Mouse (Mus musculus): ENCODE data around the gene Dixdc1. TPM values are rescaled to one million over a fixed set of nuclear protein-coding genes. Genes with fewer than 3 reads are reported as not detected.
A peak's percentile ranks its signal among the peaks of the same experiment; 100 is the strongest.

Dixdc1 gene
- polyA plus RNA-seq, 1 experiment from 2014 or later = 37.2 TPM

DNA sequence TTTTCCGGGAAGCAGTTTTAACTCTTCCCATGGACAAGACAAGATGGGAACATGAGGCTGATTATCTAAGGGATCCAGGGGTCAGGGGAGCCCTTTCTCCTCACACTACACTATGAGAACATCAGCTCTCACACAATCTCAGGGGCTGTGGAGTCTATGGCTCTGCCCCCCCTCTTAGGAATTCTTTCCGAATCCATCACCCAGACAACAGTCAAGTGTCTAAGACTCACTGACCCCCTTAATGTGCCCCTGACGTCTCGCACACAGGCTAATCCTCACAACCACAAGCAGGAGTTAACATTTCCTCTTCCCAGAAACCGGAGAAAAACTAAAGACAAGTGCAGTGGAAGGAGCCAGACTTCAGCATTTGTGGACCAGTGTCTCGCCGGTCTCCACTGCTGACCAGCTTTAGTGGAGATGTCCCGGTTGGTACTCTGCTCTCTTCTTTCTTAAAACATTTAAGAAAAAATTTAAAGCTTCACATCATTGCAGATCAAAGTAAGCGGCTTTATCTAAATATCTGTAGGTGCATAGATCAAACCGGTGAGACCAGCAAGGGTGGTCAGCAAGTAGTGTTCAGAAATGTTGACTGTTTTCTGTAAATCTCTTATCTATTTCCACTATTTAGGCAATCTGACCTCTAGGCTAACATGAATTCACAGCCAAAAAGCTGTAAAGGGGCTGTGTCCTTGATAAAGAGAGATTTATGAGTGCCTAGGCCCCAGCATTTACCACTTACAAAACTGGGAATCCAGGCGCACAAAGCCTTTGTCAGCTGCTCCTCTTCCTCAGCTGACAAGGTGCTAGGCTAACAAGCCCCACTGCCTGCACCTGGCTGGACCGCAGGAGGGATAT is 42.2 kb downstream of the Dixdc1 start:
- Histone ChIP-seq H3K4me3 (replicated peaks; ENCODE audit: low read length) (peak overlapping the region; percentile 70), H3K4me2 (replicated peaks) (peak overlapping the region; percentile 97), H3K9ac (peak overlapping the region; percentile 82), H3K4me1 (replicated peaks; ENCODE audit: control insufficient read depth, insufficient read depth, low read length) (peaks cover 18% of the 10 kb centered on the region), H3K27me3 (ENCODE audit: control insufficient read depth, insufficient read depth, low read length) (no peaks in the 10 kb centered on the region), H3K27ac (peak overlapping the region; percentile 75), H3K9me3 (ENCODE audit: control insufficient read depth, low read length) (no peaks in the 10 kb centered on the region), H3K36me3 (replicated peaks; ENCODE audit: control insufficient read depth, insufficient read depth) (peaks cover 47% of the 10 kb centered on the region)
- no peak for DNase-seq (ENCODE audit: low spot score)
- ATAC-seq (ENCODE audit: low FRiP score) = no peak
- WGBS = 27% methylated on average over 12 of the region's 12 CpGs

DNA sequence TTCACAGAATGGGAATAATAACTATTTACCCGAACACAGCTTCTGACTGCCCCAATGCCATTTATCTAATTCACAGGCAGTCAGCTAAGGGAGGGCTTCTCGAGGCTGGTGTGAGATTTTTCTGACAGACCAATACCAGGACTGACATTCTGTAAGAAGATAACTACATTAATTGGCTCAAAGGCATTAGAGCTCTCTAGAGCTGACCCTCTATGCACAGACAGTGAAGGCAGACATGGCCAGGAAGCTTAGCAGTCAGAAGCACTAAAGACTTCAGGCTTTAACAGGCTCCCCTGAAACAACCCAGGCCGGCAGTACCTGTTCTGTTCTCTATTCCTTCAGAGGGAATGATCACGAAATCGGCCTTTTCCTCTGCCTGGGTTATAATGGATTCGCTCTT is 44.2 kb downstream of the Dixdc1 start:
- Histone ChIP-seq H3K4me2 (replicated peaks) (no peak overlapping the region), H3K27me3 (ENCODE audit: control insufficient read depth, insufficient read depth, low read length) (no peaks in the 10 kb centered on the region), H3K27ac (no peak overlapping the region), H3K4me3 (replicated peaks; ENCODE audit: low read length) (no peak overlapping the region), H3K9me3 (ENCODE audit: control insufficient read depth, low read length) (no peaks in the 10 kb centered on the region), H3K36me3 (replicated peaks; ENCODE audit: control insufficient read depth, insufficient read depth) (peaks cover 49% of the 10 kb centered on the region), H3K4me1 (replicated peaks; ENCODE audit: control insufficient read depth, insufficient read depth, low read length) (peaks cover 18% of the 10 kb centered on the region), H3K9ac (no peak overlapping the region)
- DNase-seq (ENCODE audit: low spot score) (no peak), ATAC-seq (ENCODE audit: low FRiP score) (no peak)
- 84% methylated on average over 6 of the region's 6 CpGs for WGBS

DNA sequence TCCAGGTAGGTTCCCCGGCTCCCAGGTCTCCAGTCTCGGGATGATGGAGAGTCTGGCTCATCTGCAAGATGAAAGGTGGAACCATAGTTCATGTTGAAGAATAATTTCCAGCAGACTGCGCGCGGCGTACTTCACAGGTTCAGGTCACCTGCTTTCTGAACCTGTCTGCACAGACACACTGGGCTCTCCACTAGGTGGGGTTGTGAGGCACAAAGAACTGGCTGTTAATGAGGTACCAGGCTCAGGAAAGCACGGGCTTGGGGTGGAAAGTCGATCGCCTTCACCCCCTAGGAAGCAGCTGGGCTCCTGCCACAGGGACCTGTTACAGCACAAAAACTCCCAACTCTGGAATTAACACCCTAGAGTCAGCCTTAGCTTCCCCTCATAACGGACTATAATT is 45.7 kb downstream of the Dixdc1 start:
- Histone ChIP-seq H3K4me3 (replicated peaks; ENCODE audit: low read length) (no peak overlapping the region), H3K9me3 (ENCODE audit: control insufficient read depth, low read length) (no peaks in the 10 kb centered on the region), H3K4me1 (replicated peaks; ENCODE audit: control insufficient read depth, insufficient read depth, low read length) (peaks cover 18% of the 10 kb centered on the region), H3K4me2 (replicated peaks) (no peak overlapping the region), H3K27ac (no peak overlapping the region), H3K27me3 (ENCODE audit: control insufficient read depth, insufficient read depth, low read length) (no peaks in the 10 kb centered on the region), H3K36me3 (replicated peaks; ENCODE audit: control insufficient read depth, insufficient read depth) (peaks cover 62% of the 10 kb centered on the region), H3K9ac (no peak overlapping the region; the same call in 1 of the 2 replicates)
- 19% methylated on average over 10 of the region's 10 CpGs for WGBS
- DNase-seq (ENCODE audit: low spot score) (peak; percentile 48), ATAC-seq (ENCODE audit: low FRiP score) (no peak)

DNA sequence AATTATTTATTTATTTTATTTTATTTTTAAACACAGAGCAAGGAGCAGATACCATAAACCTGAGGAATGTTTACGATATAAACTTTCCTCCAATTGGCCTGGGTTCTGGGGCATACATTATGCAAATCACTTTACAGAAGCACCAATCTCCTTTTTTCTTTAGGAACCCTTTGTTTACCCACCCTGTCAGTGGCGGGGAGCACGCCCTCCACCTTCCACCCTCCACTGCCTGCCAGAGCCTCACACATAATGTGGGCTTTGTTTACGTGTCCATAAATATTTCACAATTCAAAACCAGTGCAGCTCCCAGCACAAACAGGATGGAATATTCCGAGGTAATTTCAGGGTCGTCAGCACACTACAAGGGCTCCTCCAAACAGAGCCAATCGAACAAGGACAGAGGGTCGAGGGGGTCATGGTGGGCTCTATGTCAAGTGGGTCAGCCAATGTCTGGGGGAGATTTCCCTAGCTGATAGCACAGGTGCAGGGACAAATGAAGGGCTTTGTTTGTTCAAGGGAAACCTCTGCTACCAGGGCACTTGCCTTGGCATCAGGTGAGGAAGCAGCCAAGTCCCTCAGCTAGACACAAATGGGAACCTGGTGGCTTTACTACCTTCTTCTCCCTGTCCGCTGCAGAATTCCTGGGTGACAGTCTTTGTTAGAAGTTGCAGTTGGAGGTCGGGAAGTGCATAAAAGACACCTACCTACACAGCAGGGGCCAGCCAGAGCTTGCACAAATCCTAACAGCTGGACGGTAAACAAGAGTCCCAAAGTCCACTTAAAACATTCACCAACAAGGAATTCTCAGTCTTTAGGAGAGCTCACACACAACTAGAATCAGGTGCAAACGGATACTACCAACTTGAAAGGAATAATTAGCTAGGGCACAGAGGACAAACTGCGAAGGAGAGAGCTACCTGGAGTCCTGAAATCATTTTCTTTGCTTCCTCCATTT is 46.4 kb downstream of the Dixdc1 start:
- 15% methylated on average over 13 of the region's 13 CpGs for WGBS
- peaks cover 13% of the 10 kb centered on the region for H3K4me1 ChIP-seq (replicated peaks; ENCODE audit: control insufficient read depth, insufficient read depth, low read length)
- H3K36me3 ChIP-seq (replicated peaks; ENCODE audit: control insufficient read depth, insufficient read depth) = peaks cover 69% of the 10 kb centered on the region
- H3K9ac ChIP-seq = no peak overlapping the region; the same call in 1 of the 2 replicates
- no peak for DNase-seq (ENCODE audit: low spot score)
- no peak for ATAC-seq (ENCODE audit: low FRiP score)
- H3K9me3 ChIP-seq (ENCODE audit: control insufficient read depth, low read length) = no peaks in the 10 kb centered on the region
- no peak overlapping the region for H3K4me2 ChIP-seq (replicated peaks)
- no peaks in the 10 kb centered on the region for H3K27me3 ChIP-seq (ENCODE audit: control insufficient read depth, insufficient read depth, low read length)
- H3K4me3 ChIP-seq (replicated peaks; ENCODE audit: low read length) = no peak overlapping the region
- no peak overlapping the region for H3K27ac ChIP-seq

- no peaks in the 10 kb centered on the region for H3K9me3 ChIP-seq (ENCODE audit: control insufficient read depth, low read length)
- no peaks in the 10 kb centered on the region for H3K27me3 ChIP-seq (ENCODE audit: control insufficient read depth, insufficient read depth, low read length)
- no peak overlapping the region for H3K4me2 ChIP-seq (replicated peaks)
- no peak overlapping the region for H3K27ac ChIP-seq
- no peaks in the 10 kb centered on the region for H3K4me1 ChIP-seq (replicated peaks; ENCODE audit: control insufficient read depth, insufficient read depth, low read length)
- WGBS = 90% methylated on average over 6 of the region's 6 CpGs
- ATAC-seq (ENCODE audit: low FRiP score) (no peak), DNase-seq (ENCODE audit: low spot score) (no peak)
- H3K9ac ChIP-seq = no peak overlapping the region
- H3K36me3 ChIP-seq (replicated peaks; ENCODE audit: control insufficient read depth, insufficient read depth) = peaks cover 97% of the 10 kb centered on the region
- H3K4me3 ChIP-seq (replicated peaks; ENCODE audit: low read length) = no peak overlapping the region
Observed at GRCm38 (mm10) chr9:50686866-50687652, 52.3 kb downstream of the Dixdc1 start.

GRCm38 (mm10) chr9:50681727-50682126 is 57.6 kb downstream of the Dixdc1 start:
- peaks cover 91% of the 10 kb centered on the region for H3K36me3 ChIP-seq (replicated peaks; ENCODE audit: control insufficient read depth, insufficient read depth)
- 64% methylated on average over 7 of the region's 7 CpGs for WGBS

GRCm38 (mm10) chr9:50679406-50679805 is 59.9 kb downstream of the Dixdc1 start:
- no peak for ATAC-seq (ENCODE audit: low FRiP score)
- Histone ChIP-seq H3K9me3 (ENCODE audit: control insufficient read depth, low read length) (no peaks in the 10 kb centered on the region), H3K27me3 (ENCODE audit: control insufficient read depth, insufficient read depth, low read length) (no peaks in the 10 kb centered on the region), H3K4me1 (replicated peaks; ENCODE audit: control insufficient read depth, insufficient read depth, low read length) (no peaks in the 10 kb centered on the region), H3K9ac (no peak overlapping the region), H3K4me2 (replicated peaks) (no peak overlapping the region), H3K4me3 (replicated peaks; ENCODE audit: low read length) (no peak overlapping the region), H3K27ac (no peak overlapping the region), H3K36me3 (replicated peaks; ENCODE audit: control insufficient read depth, insufficient read depth) (peaks cover 80% of the 10 kb centered on the region)
- no peak for DNase-seq (ENCODE audit: low spot score)
- 92% methylated on average over 1 of the region's 1 CpGs for WGBS

More at GRCm38 (mm10) chr9:50681727-50682126, 57.6 kb downstream of the Dixdc1 start:
- DNase-seq (ENCODE audit: low spot score) (no peak), ATAC-seq (ENCODE audit: low FRiP score) (no peak)
- Histone ChIP-seq H3K9ac (no peak overlapping the region), H3K9me3 (ENCODE audit: control insufficient read depth, low read length) (no peaks in the 10 kb centered on the region), H3K27me3 (ENCODE audit: control insufficient read depth, insufficient read depth, low read length) (no peaks in the 10 kb centered on the region), H3K4me1 (replicated peaks; ENCODE audit: control insufficient read depth, insufficient read depth, low read length) (no peaks in the 10 kb centered on the region), H3K4me3 (replicated peaks; ENCODE audit: low read length) (no peak overlapping the region), H3K27ac (no peak overlapping the region), H3K4me2 (replicated peaks) (no peak overlapping the region)

DNA sequence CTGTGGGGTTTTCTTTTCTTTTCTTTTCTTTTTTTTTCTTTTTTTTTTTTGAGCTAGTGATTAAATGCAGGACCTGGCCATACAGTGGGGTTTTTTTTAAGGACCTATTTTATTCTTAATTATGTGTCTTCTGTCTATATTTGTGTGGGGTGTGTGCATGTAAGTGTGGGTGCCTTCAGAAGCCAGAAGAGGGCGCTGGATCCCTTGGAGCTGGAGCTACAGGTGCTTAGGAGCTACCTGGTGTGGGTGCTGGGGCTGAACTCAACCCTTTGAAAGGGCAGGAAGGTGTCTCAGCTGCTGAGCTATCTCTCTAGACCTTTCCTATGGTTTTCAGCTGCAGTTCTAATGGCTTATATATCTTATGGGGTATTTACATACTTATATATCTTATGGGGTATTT is 64.5 kb downstream of the Dixdc1 start:
- DNase-seq (ENCODE audit: low spot score) = no peak
- H3K36me3 ChIP-seq (replicated peaks; ENCODE audit: control insufficient read depth, insufficient read depth) = peaks cover 35% of the 10 kb centered on the region
- H3K27ac ChIP-seq = no peak overlapping the region
- H3K9ac ChIP-seq = no peak overlapping the region
- no peak overlapping the region for H3K4me2 ChIP-seq (replicated peaks)
- H3K27me3 ChIP-seq (ENCODE audit: control insufficient read depth, insufficient read depth, low read length) = no peaks in the 10 kb centered on the region
- H3K4me3 ChIP-seq (replicated peaks; ENCODE audit: low read length) = no peak overlapping the region
- no peaks in the 10 kb centered on the region for H3K9me3 ChIP-seq (ENCODE audit: control insufficient read depth, low read length)
- no peaks in the 10 kb centered on the region for H3K4me1 ChIP-seq (replicated peaks; ENCODE audit: control insufficient read depth, insufficient read depth, low read length)
- WGBS = 6% methylated on average over 1 of the region's 1 CpGs
- ATAC-seq (ENCODE audit: low FRiP score) = no peak
